Mouse (Mus musculus): ENCODE measurements around the gene Lrrfip1. TPM values are rescaled to one million over a fixed set of nuclear protein-coding genes. Genes with fewer than 3 reads are reported as not detected.

Gene Lrrfip1
- polyA plus RNA-seq, 1 experiment from 2014 or later, result 50.8 TPM

DNA sequence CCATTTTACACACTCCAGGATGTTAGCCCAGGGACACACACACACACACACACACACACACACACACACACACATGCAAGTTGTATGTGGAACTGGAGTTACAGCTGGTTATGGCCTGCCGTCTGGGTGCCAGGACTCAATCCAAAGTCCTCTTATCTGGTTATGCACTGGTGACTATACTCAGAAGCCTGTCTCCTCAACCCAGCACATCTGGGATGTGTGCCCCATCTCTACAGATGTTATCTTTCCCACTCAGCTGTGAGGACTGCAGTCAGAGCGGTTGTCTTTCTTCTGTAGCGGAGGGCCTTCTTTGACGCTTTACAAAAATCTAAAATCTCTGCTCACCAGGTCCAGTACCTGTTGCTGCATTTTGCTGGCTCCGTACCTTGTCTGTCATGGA, 176.3 kb downstream of the Lrrfip1 start:
- 91% methylated on average over 5 of the region's 5 CpGs for WGBS
- H3K4me2 ChIP-seq (replicated peaks; ENCODE audit: low read depth, low read length), result no peak overlapping the region
- no peak overlapping the region for H3K4me3 ChIP-seq (ENCODE audit: low read length)
- H3K36me3 ChIP-seq (ENCODE audit: insufficient read depth, low read length), result no peaks in the 10 kb centered on the region
- no peak for ATAC-seq (ENCODE audit: low FRiP score, low TSS enrichment)
- H3K9me3 ChIP-seq (ENCODE audit: low read length), result no peaks in the 10 kb centered on the region
- no peak overlapping the region for H3K9ac ChIP-seq (replicated peaks; ENCODE audit: low read length)
- H3K4me1 ChIP-seq (ENCODE audit: insufficient read depth, low read length), result peaks cover 7% of the 10 kb centered on the region
- peaks cover 11% of the 10 kb centered on the region for H3K27me3 ChIP-seq (ENCODE audit: insufficient read depth, low read length)
- no peak overlapping the region for H3K27ac ChIP-seq (ENCODE audit: low read length)

DNA sequence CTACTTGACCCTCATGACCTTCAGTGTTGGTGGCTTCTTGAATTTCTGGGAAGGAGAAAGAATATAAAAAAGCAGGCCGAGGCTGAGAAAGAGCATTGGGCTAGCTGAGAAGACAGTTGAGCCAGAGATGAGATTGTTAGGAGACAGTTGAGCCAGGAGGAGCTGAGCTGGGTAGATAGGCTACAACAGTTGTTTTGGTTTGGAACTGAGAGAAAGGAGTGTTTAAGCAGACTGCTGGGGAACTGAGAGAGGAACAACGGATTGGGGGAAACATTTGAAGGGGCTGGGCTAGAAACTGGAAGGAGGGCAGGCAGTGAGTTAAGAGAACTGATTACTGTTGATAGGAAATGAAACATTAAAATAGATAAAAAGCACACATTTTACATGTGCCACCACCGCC, 177.5 kb downstream of the Lrrfip1 start:
- Histone ChIP-seq H3K36me3 (ENCODE audit: insufficient read depth, low read length) (no peaks in the 10 kb centered on the region), H3K9me3 (ENCODE audit: low read length) (no peaks in the 10 kb centered on the region), H3K27me3 (ENCODE audit: insufficient read depth, low read length) (peaks cover 13% of the 10 kb centered on the region), H3K4me3 (ENCODE audit: low read length) (no peak overlapping the region), H3K4me2 (replicated peaks; ENCODE audit: low read depth, low read length) (no peak overlapping the region), H3K4me1 (ENCODE audit: insufficient read depth, low read length) (peaks cover 11% of the 10 kb centered on the region), H3K9ac (replicated peaks; ENCODE audit: low read length) (no peak overlapping the region), H3K27ac (ENCODE audit: low read length) (no peak overlapping the region)
- WGBS, result 51% methylated on average over 3 of the region's 3 CpGs
- ATAC-seq (ENCODE audit: low FRiP score, low TSS enrichment), result no peak

DNA sequence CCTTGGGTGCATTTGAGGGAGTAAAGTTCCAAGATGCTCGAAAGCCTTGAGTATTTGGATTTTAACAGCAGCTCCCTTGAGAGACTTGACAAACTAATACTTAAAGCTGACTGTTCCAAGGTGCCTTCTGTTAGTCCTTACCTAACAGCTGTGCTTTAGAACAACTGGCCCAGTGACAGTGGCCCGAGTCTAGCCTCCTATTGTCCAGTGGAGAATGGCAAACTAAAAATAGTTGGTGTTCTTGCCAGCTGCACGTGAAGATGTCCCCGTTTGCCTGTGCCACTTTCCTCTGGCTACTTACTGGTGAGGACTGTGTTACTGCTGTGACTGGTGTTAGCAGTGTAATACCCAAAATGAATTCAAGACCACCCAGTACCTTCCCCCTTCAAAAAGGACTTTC, 178.3 kb downstream of the Lrrfip1 start:
- Histone ChIP-seq H3K27ac (ENCODE audit: low read length) (no peak overlapping the region), H3K4me3 (ENCODE audit: low read length) (no peak overlapping the region), H3K36me3 (ENCODE audit: insufficient read depth, low read length) (no peaks in the 10 kb centered on the region), H3K9ac (replicated peaks; ENCODE audit: low read length) (no peak overlapping the region), H3K9me3 (ENCODE audit: low read length) (no peaks in the 10 kb centered on the region), H3K4me1 (ENCODE audit: insufficient read depth, low read length) (peaks cover 18% of the 10 kb centered on the region), H3K4me2 (replicated peaks; ENCODE audit: low read depth, low read length) (no peak overlapping the region), H3K27me3 (ENCODE audit: insufficient read depth, low read length) (peaks cover 13% of the 10 kb centered on the region)
- 81% methylated on average over 4 of the region's 4 CpGs for WGBS
- no peak for ATAC-seq (ENCODE audit: low FRiP score, low TSS enrichment)

Other genes with a start within 250 kb of the Lrrfip1 start
- 34.6 and 43.1 TPM in 2 replicates for gene Col6a3, start 154.8 kb upstream of the Lrrfip1 start, polyA plus RNA-seq (2015; fragmentation: Nextera tagmentation; extraction: Ambion mirVana)
- 0.26 and 0.82 TPM in 2 replicates for gene Mlph, start 83.7 kb upstream of the Lrrfip1 start, polyA plus RNA-seq (2015; fragmentation: Nextera tagmentation; extraction: Ambion mirVana)
- gene Prlh, start 45.6 kb upstream of the Lrrfip1 start, polyA plus RNA-seq (2015; fragmentation: Nextera tagmentation; extraction: Ambion mirVana), result not detected in 2 replicates
- 10.8 and 12.0 TPM in 2 replicates for gene Rab17, start 29.1 kb upstream of the Lrrfip1 start, polyA plus RNA-seq (2015; fragmentation: Nextera tagmentation; extraction: Ambion mirVana)
- 0.50 and 1.5 TPM in 2 replicates for gene Rbm44, start 146.4 kb downstream of the Lrrfip1 start, polyA plus RNA-seq (2015; fragmentation: Nextera tagmentation; extraction: Ambion mirVana)
- 1.3 and 2.2 TPM in 2 replicates for gene Ramp1, start 181.1 kb downstream of the Lrrfip1 start, polyA plus RNA-seq (2015; fragmentation: Nextera tagmentation; extraction: Ambion mirVana)

Measured in kidney, embryonic 16.5 days (tissue).